Mouse (Mus musculus) MN1 (cell line): ENCODE data around the gene Tmem107.

Experiments used
- DNase-seq: peaks from one replicate; pipeline ENCODE4 v3.0.0-alpha.2; 2016; ENCODE audit warnings: low spot score

The Tmem107 gene

GRCm38 (mm10) chr11:69059357-69059974 is 11.1 kb upstream of the Tmem107 start, which contains the start of gene Borcs6:
Gene Borcs6, plus strand, starts transcription at chr11:69059717.
- peak; percentile 97 for DNase-seq

GRCm38 (mm10) chr11:69059975-69060411 is 10.6 kb upstream of the Tmem107 start:
- DNase-seq = peak; percentile 58

DNA sequence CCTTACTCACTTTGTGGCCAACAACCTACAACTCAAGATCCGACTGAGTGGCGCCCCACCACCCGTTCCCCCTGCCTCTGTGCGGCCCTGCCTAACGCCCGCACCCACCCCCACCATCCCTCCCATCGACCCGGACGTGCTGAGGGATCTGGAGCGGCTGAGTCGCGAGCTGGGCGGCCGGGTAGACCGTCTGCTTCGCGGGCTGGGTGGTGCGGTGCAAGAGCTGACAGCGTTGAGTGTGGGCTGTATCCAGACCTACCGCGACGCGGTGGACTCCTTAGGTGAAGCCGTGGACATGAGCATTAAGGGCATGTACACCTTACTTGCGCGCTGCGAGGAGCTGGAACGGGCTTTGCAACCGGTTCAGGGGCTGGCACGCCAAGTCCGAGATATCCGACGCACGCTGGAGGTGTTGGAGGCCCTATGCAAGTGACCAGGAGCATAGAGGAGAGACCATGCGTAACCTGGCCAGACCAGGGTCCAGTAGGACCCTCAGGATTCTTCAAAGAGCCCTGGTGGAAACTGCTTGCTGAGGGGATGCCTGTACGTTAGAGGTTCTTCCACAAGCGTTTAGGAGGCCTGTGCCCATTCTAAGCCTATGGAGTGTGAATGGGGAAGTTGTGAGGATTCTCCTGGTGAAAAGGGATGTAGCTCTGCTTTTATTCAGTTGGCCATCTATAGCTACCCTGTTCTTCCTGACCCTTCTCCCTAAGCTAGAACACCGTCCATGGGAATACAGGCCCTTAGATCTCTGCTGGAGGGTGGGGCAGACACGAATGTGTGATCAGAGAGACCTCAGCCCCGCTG is 10.0 kb upstream of the Tmem107 start:
- DNase-seq = peak; percentile 53

DNA sequence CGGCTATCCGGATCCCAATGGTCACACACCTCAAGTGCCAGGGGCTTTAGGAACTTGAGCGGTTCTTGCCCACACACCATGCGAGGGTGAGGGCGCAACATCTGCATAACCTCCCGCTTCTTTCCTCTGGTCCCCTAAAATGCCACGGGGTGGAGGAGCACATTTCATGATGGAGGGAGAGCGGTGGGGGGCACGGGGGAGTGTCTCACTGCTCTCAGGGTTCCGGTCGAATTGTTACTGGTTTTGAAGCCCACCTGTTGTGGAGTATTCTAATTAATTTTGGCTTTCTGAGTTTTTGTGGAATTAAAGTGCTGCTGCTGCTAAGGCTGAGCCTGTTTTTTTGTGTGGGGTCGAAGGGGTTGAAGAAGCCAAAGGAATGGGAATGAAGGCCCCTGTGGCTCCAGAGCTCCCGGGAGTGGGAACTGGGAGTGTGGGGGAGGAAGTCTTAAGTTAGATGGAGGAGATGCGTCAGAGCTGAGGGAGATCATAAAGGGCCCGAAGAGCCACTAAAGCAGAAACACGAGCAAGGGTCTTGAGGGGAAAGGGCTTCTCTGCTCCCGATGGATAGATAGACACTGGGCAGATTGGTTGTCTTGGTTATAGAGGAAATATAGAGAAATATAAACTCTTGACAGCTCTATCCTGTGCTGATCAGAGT is 9.2 kb upstream of the Tmem107 start:
- no peak for DNase-seq

- peak; percentile 79 for DNase-seq
These were observed 8.3 kb upstream of the Tmem107 start for GRCm38 (mm10) chr11:69062194-69062760.

DNA sequence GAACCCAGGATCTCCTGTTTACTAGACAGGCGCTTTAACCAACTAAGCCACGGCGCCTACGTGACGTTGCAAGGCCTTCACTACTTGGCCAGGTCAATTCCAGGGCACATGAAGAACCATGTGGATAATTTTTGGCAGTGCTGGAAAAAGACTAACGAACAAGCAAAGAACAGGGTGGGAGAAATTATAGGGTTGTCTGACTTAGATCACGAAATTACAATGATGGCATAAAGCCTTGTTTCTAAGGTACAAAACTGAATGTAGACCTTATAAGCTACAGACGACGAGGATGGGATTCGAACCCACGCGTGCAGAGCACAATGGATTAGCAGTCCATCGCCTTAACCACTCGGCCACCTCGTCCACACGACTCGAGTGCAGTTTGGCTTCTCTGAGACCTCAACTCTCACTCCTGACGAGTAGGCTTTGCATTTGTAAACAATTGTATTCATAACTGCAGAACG is 7.8 kb upstream of the Tmem107 start:
- DNase-seq = peak; percentile 94

- peak; percentile 73 for DNase-seq
These were observed 7.0 kb upstream of the Tmem107 start for GRCm38 (mm10) chr11:69063413-69064201.

DNA sequence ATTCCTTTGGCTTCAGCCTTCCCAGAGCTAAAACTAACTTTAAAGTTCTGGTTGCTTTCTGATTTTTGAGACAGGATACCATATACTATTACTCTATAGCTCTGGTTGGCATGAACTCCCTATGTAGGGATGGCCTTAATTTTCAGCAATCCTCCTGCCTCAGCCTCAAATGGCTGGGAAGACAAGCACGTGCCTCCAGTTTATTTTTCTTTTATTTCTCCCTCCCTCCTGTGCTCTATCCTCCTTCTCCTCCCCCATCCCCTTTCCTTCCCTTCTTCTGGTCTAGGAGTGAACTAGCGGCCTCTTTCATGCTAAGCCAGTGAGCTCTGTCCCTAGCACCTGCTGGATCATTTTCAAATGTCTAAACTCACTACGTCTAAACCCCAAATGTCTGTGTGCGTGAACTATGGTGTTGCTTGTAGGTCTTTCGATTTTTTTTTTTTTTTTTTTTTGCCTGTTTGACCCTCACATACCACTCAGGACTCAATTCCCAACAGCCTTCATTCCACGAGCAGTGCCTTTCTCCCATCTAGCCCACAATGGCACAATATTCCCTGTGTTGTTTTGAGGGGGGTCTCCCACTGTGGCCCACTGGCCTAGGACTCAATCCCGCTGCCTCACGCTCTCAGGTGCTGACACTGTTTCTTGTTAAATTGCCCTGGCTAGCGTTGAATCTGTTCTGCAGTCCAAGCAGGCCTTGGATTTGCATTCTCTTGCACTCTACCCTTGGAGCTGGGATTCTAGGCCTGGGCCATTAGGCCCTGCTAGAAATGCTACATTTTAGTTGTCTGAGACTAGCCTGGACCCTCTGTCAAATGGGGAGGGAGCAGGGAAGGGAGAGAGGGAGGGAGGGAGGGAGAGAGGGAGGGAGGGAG is 6.1 kb upstream of the Tmem107 start:
- DNase-seq = no peak

GRCm38 (mm10) chr11:69065394-69065925 is 5.1 kb upstream of the Tmem107 start:
- DNase-seq = no peak

DNA sequence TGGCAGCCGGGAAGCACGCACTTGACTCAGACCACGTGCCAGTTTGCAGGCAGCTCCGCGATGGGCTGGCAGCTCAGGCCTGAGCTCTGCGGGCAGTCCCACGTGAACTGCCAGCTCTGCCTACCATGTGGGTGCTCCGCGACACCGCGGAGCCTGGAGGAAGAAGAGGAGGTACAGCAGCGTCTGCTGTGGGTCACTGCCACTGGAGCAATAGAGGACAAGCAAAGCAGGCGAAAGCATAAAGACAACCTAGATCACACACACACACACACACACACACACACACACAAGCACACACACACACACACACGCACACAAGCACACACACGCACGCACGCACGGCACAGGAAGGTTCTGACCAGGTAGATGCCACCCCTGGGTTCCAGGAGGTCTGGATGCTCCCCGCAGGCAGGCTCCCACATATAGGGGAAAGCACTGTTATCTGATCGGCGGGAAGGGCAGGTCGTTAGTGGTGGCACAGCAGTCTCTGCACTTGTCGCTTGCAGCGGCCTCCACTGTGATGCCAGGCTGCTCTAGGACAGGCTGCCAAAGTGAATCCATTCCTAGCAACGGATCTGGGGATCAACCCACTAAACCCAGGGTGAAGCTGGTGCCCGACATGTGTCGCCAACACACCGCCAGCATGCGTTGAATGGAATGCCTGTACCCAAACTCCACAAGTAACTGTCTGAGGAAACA is 4.3 kb upstream of the Tmem107 start:
- DNase-seq = peak; percentile 72

- peak; percentile 90 for DNase-seq
These were observed 3.6 kb upstream of the Tmem107 start for GRCm38 (mm10) chr11:69066956-69067355.

- peak; percentile 43 for DNase-seq
These were observed 3.0 kb upstream of the Tmem107 start for GRCm38 (mm10) chr11:69067601-69068000.

DNA sequence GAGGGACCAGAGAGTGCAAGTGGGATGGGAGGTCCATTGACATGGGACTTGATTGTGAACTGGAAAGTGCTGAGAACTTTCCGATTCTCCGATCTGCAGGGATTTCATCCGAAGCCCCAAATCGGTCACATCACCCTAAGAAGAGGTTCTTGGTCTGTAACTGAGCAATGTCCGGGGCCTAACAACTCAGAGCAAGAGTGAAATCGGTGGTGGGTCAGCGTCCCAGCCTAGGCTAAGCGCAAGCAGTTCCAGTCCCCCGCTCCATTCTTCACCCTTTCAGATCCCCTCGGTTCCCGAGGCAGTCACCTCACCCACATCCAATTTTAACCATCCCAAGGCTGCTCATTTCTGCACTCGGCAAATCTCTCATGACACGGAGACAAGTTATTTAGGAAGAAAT is 513 bp upstream of the Tmem107 start:
- DNase-seq = no peak

- DNase-seq = peak; percentile 43
These were observed 656 bp downstream of the Tmem107 start for GRCm38 (mm10) chr11:69071262-69071661.

GRCm38 (mm10) chr11:69072234-69072633 is 1.6 kb downstream of the Tmem107 start:
- DNase-seq = no peak

DNA sequence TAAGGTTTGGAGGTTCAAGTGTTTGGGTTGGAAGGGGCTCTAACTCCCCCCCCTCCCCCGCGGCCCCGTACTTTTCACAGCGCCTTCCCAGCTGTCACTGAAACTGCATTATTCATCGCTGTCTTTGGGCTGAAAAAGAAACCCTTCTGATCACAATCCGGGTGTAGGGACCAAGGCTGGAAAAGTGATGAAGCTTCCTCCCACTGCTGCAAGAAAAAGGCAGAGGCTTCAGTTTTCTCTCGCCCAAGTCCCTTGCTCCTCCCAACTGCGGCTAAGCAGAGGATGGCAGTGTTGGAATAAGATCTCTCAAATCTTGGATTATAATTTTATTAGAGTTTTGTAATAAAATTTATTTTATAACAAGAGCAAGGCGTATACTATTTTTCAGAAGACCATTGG is 2.1 kb downstream of the Tmem107 start:
- no peak for DNase-seq

GRCm38 (mm10) chr11:69073065-69073888 is 2.7 kb downstream of the Tmem107 start:
- peak; percentile 93 for DNase-seq

GRCm38 (mm10) chr11:69073951-69074775 is 3.6 kb downstream of the Tmem107 start:
- no peak for DNase-seq
